Mouse (Mus musculus) adrenal gland, adult 2 months (tissue): Measurements from ENCODE around the gene Fbxo41. TPM values are rescaled to one million over a fixed set of nuclear protein-coding genes. Genes with fewer than 3 reads are reported as not detected.

Experiments used
- DNase-seq: peaks from one replicate; pipeline ENCODE4 v3.0.0; 2021
- long read RNA-seq: library from polyadenylated mRNA; stranded (forward); transcript quantifications from one replicate; pipeline ENCODE4 v2.0.0, GENCODE M21; 2021
- polyA plus RNA-seq: library from polyadenylated mRNA; depleted of rRNA; stranded (reverse); fragments of >200 nt; gene quantifications from 2 replicates; pipeline ENCODE4 v1.2.3, GENCODE M21; 2012; rRNA removed
- total RNA-seq, 2 experiments: library from RNA; stranded (reverse); gene quantifications; 2 replicates each; pipeline ENCODE4 v1.2.3; 2021

Gene Fbxo41
- under 1 TPM; 0.40 to 0.90 TPM for total RNA-seq
- polyA plus RNA-seq = 1.1 and 1.2 TPM in 2 replicates
- long read RNA-seq = 0 reads

- peak; percentile 51 for DNase-seq
Measured at GRCm38 (mm10) chr6:85502911-85503250, at the start of gene Fbxo41. Fbxo41 (minus strand) TSS chr6:85502994.

GRCm38 (mm10) chr6:85547642-85548041 lies 44.8 kb upstream of the Fbxo41 start:
- DNase-seq = no peak

GRCm38 (mm10) chr6:85544251-85544881 lies 41.6 kb upstream of the Fbxo41 start:
- DNase-seq = no peak

GRCm38 (mm10) chr6:85543351-85544175 lies 40.8 kb upstream of the Fbxo41 start:
- DNase-seq = no peak

GRCm38 (mm10) chr6:85522825-85523224 lies 20.0 kb upstream of the Fbxo41 start:
- DNase-seq = no peak

GRCm38 (mm10) chr6:85522026-85522425 lies 19.2 kb upstream of the Fbxo41 start:
- no peak for DNase-seq

- DNase-seq = no peak
Measured at GRCm38 (mm10) chr6:85518091-85518693, 15.4 kb upstream of the Fbxo41 start.

GRCm38 (mm10) chr6:85515941-85516340 lies 13.1 kb upstream of the Fbxo41 start:
- DNase-seq = no peak

- DNase-seq = peak; percentile 52
Measured at GRCm38 (mm10) chr6:85513531-85513910, 10.7 kb upstream of the Fbxo41 start, which contains the start of gene Egr4. Egr4 (minus strand) TSS chr6:85513589.

- peak; percentile 4 for DNase-seq
Measured at GRCm38 (mm10) chr6:85512577-85513530, 10.1 kb upstream of the Fbxo41 start.

- no peak for DNase-seq
Measured at GRCm38 (mm10) chr6:85512056-85512440, 9.3 kb upstream of the Fbxo41 start.

- peak; percentile 72 for DNase-seq
Measured at GRCm38 (mm10) chr6:85511286-85512055, 8.7 kb upstream of the Fbxo41 start.

- DNase-seq = peak; percentile 50
Measured at GRCm38 (mm10) chr6:85510476-85510875, 7.7 kb upstream of the Fbxo41 start.

- DNase-seq = no peak
Measured at GRCm38 (mm10) chr6:85508602-85509001, 5.8 kb upstream of the Fbxo41 start.

- DNase-seq = no peak
Measured at GRCm38 (mm10) chr6:85504908-85505307, 2.1 kb upstream of the Fbxo41 start.

GRCm38 (mm10) chr6:85502103-85502910 lies 487 bp downstream of the Fbxo41 start:
- DNase-seq = no peak

GRCm38 (mm10) chr6:85501571-85502102 lies 1.2 kb downstream of the Fbxo41 start:
- DNase-seq = no peak

- no peak for DNase-seq
Measured at GRCm38 (mm10) chr6:85500416-85500815, 2.4 kb downstream of the Fbxo41 start.

GRCm38 (mm10) chr6:85498147-85498546 lies 4.6 kb downstream of the Fbxo41 start:
- DNase-seq = no peak

- DNase-seq = no peak
Measured at GRCm38 (mm10) chr6:85496976-85497375, 5.8 kb downstream of the Fbxo41 start.
